Mouse (Mus musculus) megakaryocyte-erythroid progenitor cell, adult 5-6 weeks (primary cell): ENCODE data around the gene Sema4d. TPM values are rescaled to one million over a fixed set of nuclear protein-coding genes. Genes with fewer than 3 reads are reported as not detected.
"Not testable (repeated sequence)": the region's sequence is repeated elsewhere in the genome, so short reads cannot be mapped to it uniquely, and the experiment has no call there.

Experiments used
- ATAC-seq: replicated peaks from 2 replicates; pipeline ENCODE4 v1.8.0; 2016; ENCODE audit warnings: mild to moderate bottlenecking, inconsistent platforms; ENCODE audit not compliant: severe bottlenecking, poor library complexity, low FRiP score, low TSS enrichment
- total RNA-seq, 2 experiments: library from RNA; stranded (forward) in 1 of 2; stranded (reverse) in 1 of 2; fragments of 200-1000, 215-1000 nt in 1 of 2; fragments of >200 nt in 1 of 2; fragmentation: Nextera tagmentation in 1 of 2; gene quantifications; 2 replicates each; pipeline ENCODE4 v1.2.3; 2014 to 2017

Gene Sema4d
- total RNA-seq (2014; fragmentation: Nextera tagmentation) (38.5 and 38.8 TPM in 2 replicates), total RNA-seq (2017) (16.0 and 18.0 TPM in 2 replicates)

- peak; percentile 37 for ATAC-seq
Observed at GRCm38 (mm10) chr13:51793425-51793891, at the start of gene Sema4d. Sema4d (minus strand) TSS chr13:51793747.

- no peak for ATAC-seq
Observed at GRCm38 (mm10) chr13:51843298-51843697, 49.8 kb upstream of the Sema4d start.

GRCm38 (mm10) chr13:51842773-51843172 is 49.2 kb upstream of the Sema4d start:
- no peak for ATAC-seq

GRCm38 (mm10) chr13:51842191-51842590 is 48.6 kb upstream of the Sema4d start:
- ATAC-seq = no peak

DNA sequence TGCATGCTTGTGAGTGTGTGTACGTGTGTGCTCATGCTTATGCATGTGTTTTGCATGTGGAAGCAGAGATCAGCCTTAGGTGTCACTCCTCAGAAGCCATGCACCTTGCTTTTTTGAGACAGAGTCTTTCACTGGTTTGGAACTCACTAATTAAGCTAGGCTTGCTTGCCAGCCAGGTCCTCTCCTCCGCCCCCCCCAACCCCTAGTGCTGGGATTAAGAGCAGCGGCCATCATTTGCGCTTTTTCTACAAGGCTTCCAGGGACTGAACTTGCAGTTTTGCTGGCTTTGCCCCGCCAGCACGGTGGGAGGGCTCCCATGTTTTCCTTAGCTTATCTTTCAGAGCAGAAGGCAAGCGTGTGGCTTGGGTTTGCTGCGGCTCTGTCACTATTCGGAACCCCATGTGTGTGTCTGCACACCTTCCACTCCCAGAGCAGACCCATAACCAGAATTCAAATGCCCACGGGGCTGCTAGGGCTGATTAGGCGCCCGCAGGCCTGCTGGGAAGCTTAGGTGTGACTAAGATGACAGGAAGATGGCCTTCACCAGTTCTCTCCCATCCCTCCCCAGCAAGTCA is 48.1 kb upstream of the Sema4d start:
- peak; percentile 61 for ATAC-seq

DNA sequence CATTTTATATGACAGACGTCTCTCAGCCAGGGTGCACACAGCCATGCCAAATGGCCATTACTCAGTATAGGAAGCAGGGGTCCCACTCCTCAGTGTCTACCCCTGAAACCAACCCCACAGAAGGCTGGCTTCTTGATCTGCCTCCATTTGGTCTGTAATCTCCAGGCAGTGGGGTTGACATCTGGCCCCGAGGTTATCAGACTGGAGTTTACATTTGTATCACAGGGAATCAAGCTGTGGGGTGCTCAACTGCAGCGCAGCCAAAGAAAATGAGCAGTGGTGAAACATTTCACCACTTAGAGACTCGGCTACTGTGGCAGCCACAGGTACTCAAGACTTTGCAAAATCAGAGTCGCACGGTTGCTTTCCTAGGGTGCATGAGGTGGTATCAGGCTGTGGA is 47.2 kb upstream of the Sema4d start:
- ATAC-seq = no peak; the same call in 1 of the 2 replicates

- peak; percentile 48; the same call in 1 of the 2 replicates for ATAC-seq
Observed at GRCm38 (mm10) chr13:51839250-51840026, 45.9 kb upstream of the Sema4d start.

GRCm38 (mm10) chr13:51837402-51837801 is 43.9 kb upstream of the Sema4d start:
- ATAC-seq = no peak

DNA sequence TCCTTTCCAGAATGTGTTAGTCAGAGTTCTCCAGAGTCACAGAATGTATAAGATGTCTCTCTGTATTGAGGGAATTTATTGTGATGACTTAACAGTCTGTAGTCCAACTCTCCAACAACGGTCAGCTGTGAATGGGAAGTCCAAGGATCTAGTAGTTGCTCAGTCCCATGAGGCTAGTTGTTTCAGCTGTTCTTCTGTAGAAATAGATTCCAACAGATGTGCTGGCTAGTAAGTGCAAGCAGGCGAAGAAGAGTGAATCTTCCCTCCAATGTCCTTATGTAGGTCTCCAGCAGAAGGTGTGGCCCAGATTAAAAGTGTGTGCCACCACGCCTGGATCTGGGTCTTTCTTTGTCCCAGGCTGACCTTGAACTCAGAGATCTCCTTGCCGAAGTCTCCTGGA is 41.7 kb upstream of the Sema4d start:
- not testable (repeated sequence) for ATAC-seq

- peak; percentile 54 for ATAC-seq
Observed at GRCm38 (mm10) chr13:51834520-51834919, 41.0 kb upstream of the Sema4d start.

DNA sequence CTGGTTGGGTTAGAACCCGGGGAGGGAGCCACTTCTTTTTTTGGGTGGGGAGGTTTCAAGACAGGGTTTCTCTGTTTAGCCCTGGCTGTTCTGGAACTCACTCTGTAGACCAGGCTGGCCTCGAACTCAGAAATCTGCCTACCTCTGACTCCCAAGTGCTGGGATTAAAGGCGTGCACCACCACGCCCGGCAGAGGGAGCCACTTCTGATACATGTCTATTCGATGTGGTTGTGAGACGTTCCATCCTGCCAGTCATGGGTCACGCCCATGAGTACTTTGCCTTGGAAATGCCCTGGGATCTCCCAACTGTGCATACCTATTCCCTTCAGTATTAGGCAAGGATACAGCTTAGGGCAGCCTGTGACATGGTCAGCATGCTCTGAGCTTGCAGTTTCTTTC is 40.5 kb upstream of the Sema4d start:
- peak; percentile 22; the same call in 1 of the 2 replicates for ATAC-seq

- ATAC-seq = no peak
Observed at GRCm38 (mm10) chr13:51833611-51834010, 40.1 kb upstream of the Sema4d start.

DNA sequence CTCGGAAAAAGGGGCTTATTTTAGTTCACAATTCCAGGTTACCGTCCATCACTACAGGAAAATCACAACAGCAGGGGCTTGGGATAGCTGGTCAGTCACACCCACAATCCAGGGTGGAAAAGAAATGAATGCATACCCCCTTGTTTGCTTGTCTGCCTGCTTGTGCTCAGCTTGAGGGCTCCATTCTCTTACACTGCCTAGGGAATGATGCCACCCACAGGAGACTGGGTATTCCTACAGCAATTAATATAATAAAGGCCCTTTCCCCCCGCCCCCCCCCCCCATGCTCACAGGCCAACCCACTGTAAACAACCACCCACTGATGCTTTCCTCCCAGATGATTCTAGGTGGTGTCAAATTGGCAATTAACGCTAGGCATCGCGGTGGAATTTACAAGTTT is 38.9 kb upstream of the Sema4d start:
- no peak for ATAC-seq

DNA sequence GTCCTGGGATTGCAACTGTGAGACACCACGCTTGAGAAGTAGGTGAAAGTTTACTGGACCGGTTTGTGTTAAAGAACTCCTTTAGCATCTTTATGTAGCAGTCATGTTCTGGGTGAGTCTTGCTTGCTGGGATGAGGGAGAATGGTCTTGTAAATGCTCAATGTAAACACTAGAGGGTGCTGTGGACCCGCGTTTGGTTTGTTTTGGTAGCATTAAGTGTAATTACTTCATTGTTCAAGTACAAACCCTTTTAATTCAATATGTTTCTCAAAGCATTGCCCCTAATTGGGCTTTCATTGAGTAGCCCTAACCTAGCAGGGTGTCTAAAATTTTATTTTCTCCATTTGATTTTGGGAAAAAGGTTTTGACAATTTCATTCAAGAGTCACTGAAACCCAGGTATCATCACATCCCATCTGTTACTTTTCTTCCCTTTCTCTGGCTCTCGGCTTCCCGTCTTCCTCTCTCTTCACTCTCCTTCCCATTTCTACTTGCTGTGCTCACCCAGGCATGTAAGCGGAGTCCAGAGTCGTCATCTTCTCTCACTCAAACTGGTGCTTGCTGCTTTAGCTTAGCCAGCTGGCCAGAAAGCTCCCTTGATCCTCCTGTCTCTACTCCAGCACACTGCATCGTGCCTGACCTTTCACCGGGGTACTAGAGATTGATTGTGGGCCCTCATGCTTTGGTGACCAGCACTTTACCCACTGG is 37.4 kb upstream of the Sema4d start:
- ATAC-seq = peak; percentile 62

DNA sequence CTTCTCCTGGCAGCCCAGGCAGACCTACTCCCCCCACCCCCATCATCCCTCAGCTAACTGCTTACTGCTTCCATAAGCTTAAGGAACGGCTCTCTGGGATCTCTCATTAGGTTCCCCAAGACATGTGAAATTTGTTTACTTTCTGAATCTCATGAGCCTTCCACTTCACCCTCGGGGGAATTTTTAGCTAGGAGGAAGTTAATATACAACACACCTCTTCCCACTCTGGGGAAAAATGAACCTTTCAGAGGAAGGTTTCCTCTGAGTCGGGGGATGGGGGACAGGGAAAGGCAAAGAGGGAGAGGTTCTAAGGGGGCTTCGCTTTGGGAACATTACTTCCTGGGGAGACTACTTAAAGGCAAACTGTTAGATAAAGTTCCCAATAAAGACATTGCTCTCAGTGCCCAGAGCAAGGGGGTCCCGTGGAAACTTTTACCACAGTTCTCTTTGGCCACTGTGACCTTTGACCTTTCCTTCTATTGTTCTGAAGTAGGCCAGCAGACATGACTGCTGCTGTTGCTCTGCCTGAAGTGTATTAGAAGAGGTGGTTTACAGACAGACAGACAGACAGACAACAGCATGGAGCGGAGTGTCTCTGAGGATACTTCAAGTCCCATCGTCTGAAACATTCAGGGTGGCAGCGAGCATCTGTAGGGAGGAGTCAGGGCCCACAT is 30.4 kb upstream of the Sema4d start:
- ATAC-seq = 0 out of 2 replicates have a peak, but pooled peaks have one; percentile 22

- no peak for ATAC-seq
Observed at GRCm38 (mm10) chr13:51821988-51822387, 28.4 kb upstream of the Sema4d start.

GRCm38 (mm10) chr13:51819351-51819750 is 25.8 kb upstream of the Sema4d start:
- no peak for ATAC-seq

DNA sequence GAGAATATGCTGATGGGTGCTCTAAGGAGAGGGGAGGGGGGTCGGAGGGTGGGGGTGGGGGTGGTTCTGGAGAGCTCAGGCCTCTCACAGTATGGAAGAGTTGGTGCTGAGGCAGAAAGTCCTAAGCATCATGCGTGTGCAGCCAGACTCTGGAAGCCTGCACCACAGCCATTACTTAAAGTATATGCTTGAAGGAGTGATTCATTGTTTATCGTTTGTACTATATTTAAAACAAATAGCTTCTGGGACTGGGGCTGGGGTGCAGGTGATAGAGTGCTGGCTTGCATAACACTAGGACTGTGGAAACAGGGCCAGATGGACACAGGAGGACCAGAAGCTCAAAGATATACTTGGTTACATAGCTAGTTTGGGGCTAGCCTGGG is 25.4 kb upstream of the Sema4d start:
- ATAC-seq = no peak

- no peak for ATAC-seq
Observed at GRCm38 (mm10) chr13:51818170-51818943, 24.8 kb upstream of the Sema4d start.
